Mouse (Mus musculus): ENCODE data around the gene Map4k2.

DNA sequence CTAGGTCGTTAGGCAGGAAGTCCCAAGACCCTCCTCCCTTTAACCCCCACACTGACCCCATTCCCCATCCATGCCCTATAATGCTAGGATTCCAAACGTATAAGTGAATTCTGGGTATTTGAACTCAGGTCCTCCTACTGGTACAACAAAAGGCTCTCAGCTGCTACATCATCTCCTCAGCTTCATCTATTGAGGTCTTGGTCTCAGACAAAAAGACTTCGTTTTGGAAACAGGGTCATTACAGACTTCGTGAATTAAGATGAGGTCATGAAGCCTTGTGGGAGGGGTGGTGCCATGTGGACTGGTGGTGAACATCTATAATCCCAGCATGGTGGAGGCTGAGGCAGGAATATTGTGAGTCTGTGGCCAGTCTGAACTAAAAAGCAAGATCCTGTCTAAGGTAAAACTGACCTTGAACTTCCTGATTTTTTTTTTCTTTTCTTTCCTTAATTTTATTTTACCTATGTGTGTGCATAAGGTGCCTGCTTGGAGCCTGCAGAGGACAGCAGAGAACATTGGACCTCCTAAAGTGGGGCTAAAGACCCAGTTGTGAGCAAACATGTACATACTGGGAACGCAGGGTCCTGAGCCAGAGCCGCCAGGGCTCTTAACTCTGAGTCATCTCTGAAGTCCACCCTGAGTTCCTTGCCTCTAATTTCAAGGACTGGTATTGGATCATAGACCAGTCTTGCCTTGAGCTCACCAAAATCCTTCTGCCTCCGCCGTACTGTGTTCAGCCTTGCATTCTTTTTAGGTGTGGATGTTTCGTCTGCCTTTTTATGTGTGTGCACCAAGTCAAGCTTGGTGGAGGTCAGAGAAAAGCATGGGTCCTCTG, 7.0 kb upstream of the Map4k2 start:
- TF ChIP-seq CTCF (IDR thresholded peaks at IDR 0.05 in 2 of 3, conservative IDR thresholded peaks at IDR 0.05 in 1 of 3; ENCODE audit: control insufficient read depth in 1 of 3, insufficient read depth in 1 of 3, low read depth in 2 of 3, low read length in 3 of 3, poor library complexity in 1 of 3, severe bottlenecking in 1 of 3) = no peak
- TF ChIP-seq E2F4 (IDR thresholded peaks at IDR 0.05; ENCODE audit: borderline replicate concordance, low read depth, low read length) = no peak
- no peak for TF ChIP-seq POLR2A (IDR thresholded peaks at IDR 0.05; ENCODE audit: control insufficient read depth in 1 of 2, insufficient read depth in 1 of 2, low read depth in 1 of 2, low read length in 2 of 2, poor library complexity in 1 of 2)
- TF ChIP-seq MYC (IDR thresholded peaks at IDR 0.05; ENCODE audit: low read depth, low read length) = no peak
- no peak for TF ChIP-seq SMC3 (IDR thresholded peaks at IDR 0.05; ENCODE audit: low read depth, low read length)
- TF ChIP-seq RAD21 (IDR thresholded peaks at IDR 0.05; ENCODE audit: low read depth, low read length) = no peak
- TF ChIP-seq MEF2A (IDR thresholded peaks at IDR 0.05; ENCODE audit: extremely low read depth, insufficient replicate concordance, low read depth, low read length, poor library complexity, severe bottlenecking) = no peak
- no peak for TF ChIP-seq MYB (IDR thresholded peaks at IDR 0.05; ENCODE audit: low read depth, low read length)
- no peak for TF ChIP-seq ETS1 (IDR thresholded peaks at IDR 0.05; ENCODE audit: low read depth, low read length)
- no peak for TF ChIP-seq POLR2AphosphoS2 (IDR thresholded peaks at IDR 0.05; ENCODE audit: low read length)
- no peak for TF ChIP-seq HCFC1 (IDR thresholded peaks at IDR 0.05; ENCODE audit: low read depth, low read length)
- TF ChIP-seq CHD2 (IDR thresholded peaks at IDR 0.05; ENCODE audit: low read length) = no peak
- no peak for TF ChIP-seq MAFK (IDR thresholded peaks at IDR 0.05; ENCODE audit: borderline replicate concordance, low read depth, low read length)
- TF ChIP-seq MAZ (IDR thresholded peaks at IDR 0.05; ENCODE audit: low read depth, low read length) = no peak
